Mouse (Mus musculus) lung, adult 18-20 months (tissue): ENCODE measurements around the gene Icos.

Source experiments
- DNase-seq, 2 experiments: peaks; one replicate each; pipeline ENCODE4 v3.0.0; 2022; ENCODE audit warnings: mixed read lengths in 2 of 2

Icos gene

DNA sequence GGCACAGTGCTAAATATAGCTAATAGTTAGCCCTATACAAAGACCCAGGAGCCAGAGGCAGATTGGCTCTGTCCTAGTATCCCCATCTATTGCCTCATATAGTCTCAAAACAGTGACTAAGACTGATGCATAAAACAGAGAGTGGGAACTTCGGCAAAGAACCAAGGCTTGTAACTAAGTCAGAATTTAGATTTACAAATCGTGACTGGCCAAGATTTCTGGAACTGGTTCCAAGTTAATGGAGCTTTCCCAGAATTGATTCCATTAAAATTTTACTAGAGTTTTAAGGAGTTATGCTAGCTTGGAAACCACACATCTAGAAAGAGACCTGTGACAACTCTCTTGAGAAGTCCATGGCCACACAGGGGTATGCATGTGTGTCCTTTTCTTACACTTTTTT is 65.1 kb downstream of the Icos start:
- DNase-seq = no peak

DNA sequence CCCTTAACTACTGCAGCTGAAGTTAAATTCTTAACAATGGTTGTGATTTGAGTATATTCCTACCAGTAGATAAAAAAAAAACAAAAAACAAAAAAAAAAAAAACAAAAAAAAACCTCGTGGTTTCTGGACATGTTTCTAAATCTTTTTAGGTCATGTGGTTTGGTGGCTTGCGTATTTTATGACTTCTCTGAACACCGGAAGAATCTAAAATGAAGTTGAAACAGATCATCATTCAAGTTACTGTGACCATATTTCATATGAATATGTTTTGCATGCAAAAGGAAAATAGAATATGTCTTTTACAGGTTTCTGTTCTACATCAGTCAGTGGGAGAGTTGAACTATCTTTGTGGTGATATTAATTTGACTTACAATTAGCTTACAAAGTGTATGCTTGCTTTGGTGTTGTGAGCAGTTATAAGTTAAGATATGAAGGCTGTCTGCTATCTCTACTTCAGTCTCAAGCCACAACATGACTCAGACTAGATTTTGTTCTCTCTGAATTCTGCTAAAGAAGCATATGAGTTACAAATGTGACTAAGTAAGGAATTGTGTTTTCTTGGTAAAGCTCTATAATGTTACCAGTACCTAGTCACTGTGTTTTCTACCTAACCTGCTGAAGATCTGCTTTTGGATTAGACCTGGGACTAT is 68.5 kb downstream of the Icos start:
- no peak for DNase-seq

GRCm38 (mm10) chr1:61047336-61047735 is 69.6 kb downstream of the Icos start:
- DNase-seq = no peak
